Mouse (Mus musculus): ENCODE data around the gene Gm44805. TPM values are rescaled to one million over a fixed set of nuclear protein-coding genes. Genes with fewer than 3 reads are reported as not detected.

The Gm44805 gene
- polyA plus RNA-seq (2012): not detected in 2 replicates

DNA sequence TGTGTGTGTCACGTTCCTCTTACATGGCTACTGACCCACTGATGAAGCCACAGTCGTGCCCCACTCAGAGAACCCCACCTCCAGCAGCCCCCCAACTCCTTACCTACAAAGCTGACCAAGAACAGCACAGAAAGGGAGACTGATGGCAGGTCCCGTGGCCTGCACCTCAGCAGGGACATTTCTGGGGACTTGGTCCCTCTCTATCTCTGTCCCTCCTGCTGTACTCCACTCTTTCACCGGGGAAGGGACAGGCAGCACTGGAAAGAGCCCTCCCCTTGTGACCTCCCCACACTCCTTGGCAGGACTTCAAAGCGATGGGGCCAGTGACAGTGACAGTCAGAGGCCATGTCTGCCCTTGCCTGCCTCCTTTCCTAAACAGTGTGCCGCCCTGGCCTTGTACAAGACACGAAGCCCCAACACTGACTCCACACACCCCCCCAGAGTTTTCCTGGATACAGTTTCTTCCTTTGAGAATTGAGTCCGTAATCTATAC is at the start of gene Gm44805, which contains the start of gene Apoc4:
Gm44805 (minus strand) TSS at position 222 of the 493 bp plus-strand sequence.
Apoc4 (minus strand) TSS at position 278 of the 493 bp plus-strand sequence.
- no peak for TF ChIP-seq GATA1 (IDR thresholded peaks at IDR 0.05; ENCODE audit: low read length)

DNA sequence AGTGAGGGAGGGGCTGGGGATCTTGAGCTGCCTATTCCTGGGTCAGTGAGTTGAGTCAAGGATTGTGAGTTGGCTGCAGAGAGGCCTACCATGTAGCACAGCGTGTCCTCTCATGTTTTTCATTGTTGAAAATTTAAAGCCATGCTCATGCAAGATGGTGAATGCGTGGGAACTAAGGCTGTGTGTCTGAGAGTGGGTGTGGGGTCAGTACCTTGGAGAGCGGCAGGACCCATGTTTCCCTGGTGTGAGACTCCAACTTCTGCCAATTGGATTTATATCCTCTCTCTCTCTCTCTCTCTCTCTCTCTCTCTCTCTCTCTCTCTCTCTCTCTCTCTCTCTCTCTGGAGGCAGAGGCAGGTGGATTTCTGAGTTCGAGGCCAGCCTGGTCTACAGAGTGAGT is 45.3 kb upstream of the Gm44805 start:
- no peak for TF ChIP-seq GATA1 (IDR thresholded peaks at IDR 0.05; ENCODE audit: low read length)

DNA sequence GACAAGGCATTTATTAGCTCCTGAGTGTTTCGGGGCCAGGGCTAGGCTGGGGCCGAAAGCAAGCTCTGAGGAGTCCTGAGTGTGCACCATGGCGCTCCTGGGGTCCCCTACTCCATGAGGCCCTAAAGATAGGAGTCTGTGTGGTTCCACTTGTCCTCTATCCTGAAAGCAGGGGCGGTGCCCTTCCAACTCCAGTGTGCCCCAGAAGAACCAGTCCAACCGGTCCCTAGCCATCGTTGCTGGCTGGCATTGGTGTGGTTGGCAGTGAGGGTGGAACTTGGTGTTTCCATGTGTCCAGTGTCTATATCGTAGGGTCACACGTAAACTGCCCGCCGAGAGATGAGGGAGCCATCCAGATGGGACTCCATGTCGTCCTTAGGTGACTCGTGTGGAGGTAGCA is 42.9 kb upstream of the Gm44805 start:
- no peak for TF ChIP-seq GATA1 (IDR thresholded peaks at IDR 0.05; ENCODE audit: low read length)

DNA sequence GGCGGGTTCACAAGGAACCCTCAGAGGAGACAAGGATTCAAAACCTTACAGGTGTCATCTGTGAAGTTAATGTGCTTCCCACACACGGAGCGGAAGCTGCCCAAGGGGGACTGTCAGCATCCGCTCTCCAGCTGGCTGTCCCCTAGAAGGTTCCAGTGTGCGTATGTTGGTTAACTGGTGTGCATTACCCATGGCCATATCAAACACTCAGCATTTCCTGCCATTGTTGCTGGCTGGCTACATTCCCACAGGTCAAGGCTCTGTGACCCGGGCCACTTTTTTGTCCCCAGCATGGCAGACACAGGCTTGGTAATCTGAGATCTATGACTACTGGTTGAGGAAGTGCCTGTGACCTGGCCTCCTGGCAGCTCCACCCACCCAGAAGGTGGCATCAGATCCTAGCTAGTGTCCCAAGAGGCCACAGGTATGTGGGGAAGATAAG is 41.6 kb upstream of the Gm44805 start:
- TF ChIP-seq GATA1 (IDR thresholded peaks at IDR 0.05; ENCODE audit: low read length): no peak

DNA sequence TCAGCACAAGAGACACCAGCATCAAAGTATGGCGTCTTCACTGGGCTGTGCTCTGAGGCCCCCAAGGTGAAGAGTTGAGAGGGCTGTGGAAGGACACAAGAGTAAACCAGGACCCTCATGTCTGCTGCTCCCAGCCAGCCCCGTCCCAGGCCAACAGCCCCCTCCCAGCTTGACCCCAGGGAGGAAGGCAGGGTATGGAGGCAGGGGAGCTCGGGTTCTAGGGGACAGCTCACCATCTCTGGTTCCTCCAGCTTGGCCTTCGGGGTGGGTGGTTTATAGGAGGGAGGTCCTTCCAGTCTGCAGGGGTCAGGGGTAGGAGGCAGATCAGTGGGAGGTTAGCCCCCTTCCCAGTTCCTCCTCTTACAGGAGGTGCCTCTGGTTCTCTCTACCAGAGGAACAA is 38.0 kb upstream of the Gm44805 start:
- TF ChIP-seq GATA1 (IDR thresholded peaks at IDR 0.05; ENCODE audit: low read length): no peak

DNA sequence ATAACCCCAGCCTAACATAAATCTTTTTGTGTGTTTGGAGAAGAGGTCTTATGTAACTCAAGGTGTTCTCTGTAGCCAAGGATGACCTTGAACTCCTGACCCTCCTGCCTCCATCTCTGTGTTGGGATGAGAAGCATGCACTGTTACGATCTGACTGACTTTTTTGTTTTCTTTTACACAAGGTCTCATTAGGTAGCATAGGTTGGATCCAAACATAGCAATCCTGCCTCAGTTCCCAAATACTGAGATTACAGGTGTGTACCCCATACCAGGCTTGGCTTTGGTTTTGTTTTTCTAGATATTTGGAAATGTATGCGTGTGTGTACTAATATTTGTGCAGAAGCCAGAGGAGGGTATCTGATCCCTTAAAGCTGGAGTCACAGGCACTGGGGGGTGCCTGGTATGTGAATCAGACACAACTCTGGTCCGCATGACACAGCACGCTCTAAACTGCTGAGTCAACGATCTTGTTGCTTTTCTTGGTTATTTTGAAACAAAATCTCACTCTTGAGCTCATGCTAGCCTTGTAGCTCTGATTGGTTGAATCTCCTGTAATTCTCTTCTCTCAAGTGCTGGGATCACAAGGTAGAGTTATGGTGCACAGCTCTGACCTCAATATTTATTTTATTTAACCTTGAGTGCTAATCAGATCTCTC is 37.2 kb upstream of the Gm44805 start:
- TF ChIP-seq GATA1 (IDR thresholded peaks at IDR 0.05; ENCODE audit: low read length): no peak

DNA sequence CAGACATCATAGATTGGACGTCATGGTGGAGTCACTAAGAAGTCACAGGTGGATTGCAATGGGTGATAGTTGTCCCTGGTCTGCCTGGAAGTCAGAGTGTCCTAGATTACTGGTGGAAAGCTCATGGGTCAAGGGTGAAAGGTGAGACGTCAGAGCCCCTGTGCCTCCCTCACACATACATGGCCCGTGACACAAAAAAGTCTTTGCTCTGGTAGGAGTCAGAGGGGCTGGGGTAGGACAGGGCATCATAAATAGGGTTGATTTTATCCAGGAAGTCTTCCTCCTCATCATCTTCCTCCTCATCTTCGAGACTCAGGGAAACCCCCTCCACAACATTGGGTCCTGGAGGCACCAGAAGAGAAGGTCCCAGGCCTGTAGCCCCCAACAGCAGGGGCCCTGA is 36.1 kb upstream of the Gm44805 start:
- TF ChIP-seq GATA1 (IDR thresholded peaks at IDR 0.05; ENCODE audit: low read length): no peak

DNA sequence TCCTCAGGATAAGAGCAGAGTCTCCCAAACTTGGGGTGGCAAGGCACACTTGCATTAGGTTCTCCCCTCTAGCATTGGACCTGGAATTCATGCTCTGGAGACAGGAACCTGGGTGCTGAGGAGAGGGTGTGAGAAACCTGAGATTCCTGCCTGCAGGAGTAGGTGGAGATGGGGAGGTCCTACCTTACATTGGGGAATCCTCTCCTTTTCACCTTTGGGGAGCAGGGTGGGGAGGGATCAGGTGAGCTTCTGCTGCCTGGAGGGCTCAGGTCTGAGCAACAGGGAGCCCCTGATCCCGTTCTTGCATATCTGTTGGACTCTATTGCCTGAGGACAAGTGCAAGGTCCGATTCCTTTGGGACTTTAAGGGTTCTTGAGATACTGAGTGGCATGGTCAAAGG is 35.6 kb upstream of the Gm44805 start:
- no peak for TF ChIP-seq GATA1 (IDR thresholded peaks at IDR 0.05; ENCODE audit: low read length)

DNA sequence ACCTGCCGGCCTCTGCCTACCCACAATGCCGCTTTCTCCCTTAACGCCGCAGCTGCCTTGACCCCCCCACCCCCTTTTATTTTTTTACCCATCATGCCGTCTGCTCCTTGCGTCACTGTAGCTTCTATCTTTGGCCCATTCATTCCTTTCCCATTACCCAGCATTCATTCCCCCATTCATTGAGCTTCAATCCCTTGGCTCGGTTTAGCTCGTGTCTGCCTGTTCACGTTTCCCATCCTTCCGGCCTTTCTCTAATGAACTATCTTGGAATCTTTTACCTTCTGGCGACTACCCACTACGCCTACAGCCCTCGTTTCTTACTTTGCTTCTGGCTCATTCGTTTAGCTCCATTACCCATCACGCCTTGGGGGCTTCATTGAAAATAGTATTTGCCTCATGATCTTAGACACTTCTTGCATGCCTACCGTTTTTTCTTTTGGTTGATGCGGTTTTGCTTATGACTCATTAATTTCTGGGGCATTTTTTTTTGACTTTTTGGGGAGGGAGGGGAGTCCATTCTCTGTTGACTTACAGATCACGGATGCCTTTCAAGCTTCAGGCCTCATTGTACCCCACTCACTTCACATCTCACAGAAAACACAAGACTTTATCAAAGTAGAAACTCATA is 34.9 kb upstream of the Gm44805 start:
- no peak for TF ChIP-seq GATA1 (IDR thresholded peaks at IDR 0.05; ENCODE audit: low read length)

DNA sequence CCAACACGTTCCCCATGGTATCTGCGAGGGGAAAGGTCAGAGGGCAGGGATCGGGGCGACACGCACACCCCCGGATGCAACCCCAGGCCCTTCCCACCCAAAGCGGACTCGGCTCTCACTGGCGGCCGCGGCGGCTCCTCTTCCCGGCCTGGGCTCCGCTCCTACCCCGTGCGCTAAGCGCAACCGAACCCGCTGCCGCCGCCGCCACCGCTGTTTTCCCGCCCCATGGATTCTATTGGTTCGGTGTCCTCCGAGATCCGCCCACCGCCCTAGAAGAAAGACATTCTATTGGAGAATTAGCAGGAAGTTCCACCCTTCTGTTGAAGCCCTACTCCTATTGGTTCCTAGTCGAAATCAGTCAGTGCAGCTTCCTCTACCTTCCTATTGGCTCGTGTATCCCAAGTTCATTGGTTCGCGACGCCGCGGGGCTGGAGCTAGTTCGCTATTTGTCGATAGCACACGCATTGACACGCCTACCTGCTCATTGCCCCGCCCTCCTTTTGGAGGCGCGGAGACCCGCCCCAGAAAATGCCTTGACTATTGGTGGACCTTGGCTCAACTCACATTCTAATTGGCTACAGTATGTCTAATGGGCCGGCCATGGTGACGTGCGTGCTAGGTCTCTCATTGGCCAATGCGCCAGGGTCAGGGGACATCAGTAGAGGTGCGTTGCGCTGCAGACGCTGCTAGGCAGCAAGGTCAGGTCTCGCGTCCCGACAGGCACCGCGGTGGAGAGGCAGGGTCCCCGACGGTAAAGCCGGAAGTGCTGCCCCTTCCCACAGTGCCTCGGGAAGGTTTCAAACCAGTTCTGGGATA is 34.2 kb upstream of the Gm44805 start, which contains the start of gene Tomm40:
Tomm40 (minus strand) TSS at position 200 of the 816 bp plus-strand sequence.
- no peak for TF ChIP-seq GATA1 (IDR thresholded peaks at IDR 0.05; ENCODE audit: low read length)

DNA sequence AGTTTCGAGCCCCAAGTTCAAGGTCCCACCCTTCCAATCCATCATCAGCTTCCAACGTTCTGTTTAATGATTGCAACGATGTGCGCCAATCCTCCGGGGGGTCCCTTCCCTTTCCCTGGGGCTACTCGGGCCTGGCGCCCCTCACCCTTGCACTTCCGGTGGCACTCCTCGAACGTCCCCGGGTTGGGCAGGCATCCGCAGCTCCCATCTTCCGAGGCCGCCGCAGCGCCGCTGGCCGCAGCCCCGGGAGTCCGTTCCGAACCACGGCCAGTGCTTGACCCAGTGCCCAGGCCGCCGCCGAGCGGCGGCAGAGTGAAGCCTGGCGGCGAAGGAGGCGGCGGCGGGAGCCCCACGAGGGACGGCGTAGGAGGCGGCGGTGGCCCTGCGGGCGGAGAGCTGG is 33.6 kb upstream of the Gm44805 start:
- TF ChIP-seq GATA1 (IDR thresholded peaks at IDR 0.05; ENCODE audit: low read length): no peak

DNA sequence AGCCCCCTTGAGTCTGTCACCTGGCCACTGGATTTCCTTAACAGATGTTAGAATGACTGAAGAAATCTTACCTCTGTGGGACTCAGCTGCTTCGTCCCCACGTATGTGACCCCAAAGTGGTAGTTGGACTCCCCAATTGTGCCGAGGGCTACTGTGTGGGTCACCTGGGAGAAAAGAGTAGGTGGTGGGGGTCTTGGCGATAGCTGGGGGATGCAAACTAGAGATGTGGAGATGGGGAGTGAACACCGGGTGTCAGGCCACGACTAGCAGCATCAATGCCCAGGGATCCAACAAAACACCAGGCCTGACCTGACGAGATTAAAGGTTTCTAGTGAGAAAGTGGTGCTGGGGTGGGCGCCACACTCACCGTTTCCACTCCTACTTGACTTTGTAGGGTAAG is 32.4 kb upstream of the Gm44805 start:
- TF ChIP-seq GATA1 (IDR thresholded peaks at IDR 0.05; ENCODE audit: low read length): no peak

DNA sequence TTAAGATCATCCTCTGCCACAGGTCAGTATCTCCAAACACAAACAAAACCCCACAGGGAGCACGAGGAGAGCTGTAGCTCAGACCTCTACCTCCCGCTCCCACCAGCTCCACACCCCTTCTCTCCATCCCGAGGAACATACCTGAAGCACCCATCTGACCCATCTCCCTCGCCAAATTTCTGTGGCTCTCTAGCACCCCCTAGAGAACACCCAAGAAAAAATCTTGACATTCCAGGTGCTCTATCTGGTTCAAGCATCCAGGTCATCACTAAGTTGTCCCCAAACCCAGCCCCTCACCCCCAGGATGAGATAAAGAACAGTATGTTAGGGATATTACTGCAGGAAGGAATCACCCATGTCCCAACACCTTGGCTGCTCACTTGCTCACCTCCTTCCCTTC is 32.0 kb upstream of the Gm44805 start:
- no peak for TF ChIP-seq GATA1 (IDR thresholded peaks at IDR 0.05; ENCODE audit: low read length)

DNA sequence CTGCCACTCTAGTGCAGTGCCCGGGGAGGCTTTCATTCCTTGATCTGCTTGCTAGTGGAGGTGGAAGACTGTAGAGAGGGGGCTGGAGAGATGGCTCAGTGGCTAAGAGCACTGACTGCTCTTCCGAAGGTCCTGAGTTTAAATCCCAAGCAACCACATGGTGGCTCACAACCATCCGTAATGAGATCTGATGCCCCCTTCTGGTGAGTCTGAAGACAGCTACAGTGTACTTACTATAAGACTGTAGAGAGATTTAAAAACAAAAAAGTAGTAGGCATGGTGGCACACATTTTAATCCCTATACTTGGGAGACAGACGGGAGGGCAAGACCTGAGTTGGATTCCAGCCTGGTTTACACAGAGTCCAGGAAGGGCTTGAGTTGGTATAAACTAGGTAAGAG is 31.2 kb upstream of the Gm44805 start:
- TF ChIP-seq GATA1 (IDR thresholded peaks at IDR 0.05; ENCODE audit: low read length): no peak

DNA sequence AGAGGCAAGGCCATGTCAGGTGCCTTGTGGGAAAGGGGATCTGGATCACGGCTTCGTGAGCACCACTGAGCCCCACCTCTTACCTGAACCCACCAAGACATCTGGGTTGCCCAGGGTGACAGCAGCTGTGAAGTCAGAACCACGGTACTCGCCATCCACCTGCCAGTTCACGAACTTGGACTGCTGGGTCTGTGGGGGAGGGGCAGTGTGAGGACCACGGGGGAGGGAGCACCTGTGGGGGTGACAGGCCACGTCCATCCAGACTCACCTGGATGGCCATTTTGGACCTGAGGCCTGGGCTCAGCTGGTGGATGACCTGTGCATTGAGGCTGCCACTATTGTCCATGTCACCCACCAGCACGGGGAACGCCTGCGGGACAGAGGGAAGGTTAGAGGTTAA is 29.4 kb upstream of the Gm44805 start:
- TF ChIP-seq GATA1 (IDR thresholded peaks at IDR 0.05; ENCODE audit: low read length): no peak

DNA sequence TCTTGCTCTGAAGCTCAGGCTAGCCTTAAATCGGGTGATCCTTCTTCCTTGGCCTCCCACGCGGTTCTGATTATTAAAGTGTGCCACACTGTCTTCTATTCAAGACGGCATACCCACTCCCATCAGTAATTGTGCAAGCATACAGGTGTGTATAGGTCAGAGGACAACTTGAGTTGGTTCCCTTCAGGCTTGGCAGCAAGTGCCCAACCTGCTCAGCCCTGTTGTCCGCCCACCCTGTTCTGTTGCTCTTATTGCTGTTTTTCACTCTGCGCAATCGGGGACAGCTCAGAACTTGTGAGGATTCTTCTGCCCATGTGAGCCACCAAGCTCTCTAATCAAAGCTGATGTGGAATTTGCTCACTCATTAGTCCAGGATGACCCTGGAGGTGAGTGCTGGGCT is 24.0 kb upstream of the Gm44805 start:
- TF ChIP-seq GATA1 (IDR thresholded peaks at IDR 0.05; ENCODE audit: low read length): no peak
